Mouse (Mus musculus) hindbrain, embryonic 14.5 days (tissue): ENCODE data around the gene Vmn2r106. TPM values are rescaled to one million over a fixed set of nuclear protein-coding genes. Genes with fewer than 3 reads are reported as not detected.

Source experiments
- ATAC-seq: fragments of 200-750 bp; cut with Nextera tagmentation; 2 replicates; pipeline ENCODE4 v1.8.0; 2017; ENCODE audit warnings: moderate number of reproducible peaks, mild to moderate bottlenecking, moderate TSS enrichment, moderate library complexity; ENCODE audit not compliant: low FRiP score
- DNase-seq: peaks from one replicate; pipeline ENCODE4 v3.0.0-alpha.2; 2015; ENCODE audit warnings: low spot score
- H3K27ac ChIP-seq: fragments of 300-500 bp; sonication (generic); 2 replicates; pipeline ENCODE4 v1.5.1; 2014; ENCODE audit warnings: mild to moderate bottlenecking, moderate library complexity
- H3K27me3 ChIP-seq: fragments of 300-500 bp; sonication (generic); 2 replicates; pipeline ENCODE4 v1.6.1; 2014; ENCODE audit warnings: mild to moderate bottlenecking, low read length, mixed read lengths; ENCODE audit not compliant: control insufficient read depth, insufficient read depth
- H3K36me3 ChIP-seq: fragments of 300-500 bp; sonication (generic); replicated peaks from 2 replicates; pipeline ENCODE4 v1.6.1; 2014; ENCODE audit not compliant: control insufficient read depth, insufficient read depth
- H3K4me1 ChIP-seq: fragments of 300-500 bp; sonication (generic); replicated peaks from 2 replicates; pipeline ENCODE4 v1.6.1; 2014; ENCODE audit warnings: antibody characterized with exemption, low read length, mixed read lengths; ENCODE audit not compliant: control insufficient read depth, insufficient read depth
- H3K4me2 ChIP-seq: fragments of 300-500 bp; sonication (generic); replicated peaks from 2 replicates; pipeline ENCODE4 v1.6.1; 2014; ENCODE audit warnings: mild to moderate bottlenecking, moderate library complexity
- H3K4me3 ChIP-seq: fragments of 300-500 bp; sonication (generic); replicated peaks from 2 replicates; pipeline ENCODE4 v1.5.1; 2014; ENCODE audit warnings: mild to moderate bottlenecking, low read length
- H3K9ac ChIP-seq: fragments of 300-500 bp; sonication (generic); 2 replicates; pipeline ENCODE4 v1.6.1; 2014
- H3K9me3 ChIP-seq: fragments of 300-500 bp; sonication (generic); 2 replicates; pipeline ENCODE4 v1.6.1; 2016; ENCODE audit warnings: low read length; ENCODE audit not compliant: control insufficient read depth
- WGBS: fragments of 180-500 bp; shearing (Covaris S2); extraction: QIAGEN DNeasy Blood & Tissue Kit; methylation state at CpG from one replicate; pipeline ENCODE4 v1.1.7; 2014; 5-methylcytosine and 5-hydroxymethylcytosine counted together
- polyA plus RNA-seq: library from polyadenylated mRNA; unstranded; fragments of >200 nt; fragmentation: Nextera tagmentation; extraction: Ambion mirVana; gene quantifications from 2 replicates; pipeline ENCODE4 v1.2.1, GENCODE M21; 2014

Gene Vmn2r106
- polyA plus RNA-seq: not detected in 2 replicates

DNA sequence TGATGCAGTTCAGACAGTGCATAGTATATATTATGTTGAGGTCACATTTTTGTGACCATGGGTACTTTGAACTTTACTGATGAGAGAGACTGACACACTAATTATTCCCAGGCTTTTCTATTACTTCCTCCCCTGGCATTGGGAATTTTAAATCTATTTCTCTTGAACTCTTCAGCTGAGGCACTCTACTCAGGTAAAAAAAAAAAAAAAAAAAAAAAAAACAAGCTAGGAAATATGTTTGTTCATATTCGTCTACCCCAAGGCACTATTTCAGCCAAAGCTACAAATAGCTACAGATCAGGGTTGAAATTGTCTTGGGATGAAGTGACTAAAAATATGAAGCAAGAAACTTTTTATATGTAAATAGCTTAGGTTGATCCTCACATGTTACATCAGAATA lies at the start of gene Vmn2r106:
Vmn2r106 (minus strand) TSS at position 101 of the 400 bp plus-strand sequence.
- Histone ChIP-seq H3K9ac (no peak within 1 kb of the TSS), H3K36me3 (no peaks in the 10 kb centered on the region), H3K4me2 (no peak within 1 kb of the TSS), H3K4me1 (no peaks in the 10 kb centered on the region), H3K4me3 (no peak within 1 kb of the TSS), H3K9me3 (peaks cover 8% of the 10 kb centered on the region), H3K27ac (no peak within 1 kb of the TSS), H3K27me3 (no peaks in the 10 kb centered on the region)
- ATAC-seq: no peak
- no peak for DNase-seq
- WGBS: 78% methylated on average over 1 of the region's 1 CpGs

DNA sequence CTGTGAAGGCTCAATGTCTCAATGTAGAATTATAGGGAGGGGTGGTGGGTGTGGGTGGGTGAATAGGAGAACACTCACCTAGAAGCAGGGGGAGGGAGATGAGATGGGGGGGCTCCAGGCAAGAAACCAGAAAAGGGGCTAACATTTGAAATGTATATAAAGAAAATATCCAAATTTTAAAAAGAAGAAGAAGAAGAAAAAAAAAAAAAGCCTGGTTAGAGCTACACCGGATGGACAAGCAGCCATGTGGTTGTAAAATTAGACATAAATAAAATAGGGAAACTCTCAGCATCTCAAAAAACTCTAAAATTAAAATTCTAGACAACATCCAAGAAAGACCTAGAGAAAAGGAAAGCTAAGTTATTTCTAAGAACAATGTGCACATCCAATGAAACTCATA lies 20.4 kb upstream of the Vmn2r106 start:
- Histone ChIP-seq H3K4me1 (no peaks in the 10 kb centered on the region), H3K9me3 (peaks cover 21% of the 10 kb centered on the region; the same call in 1 of the 2 replicates), H3K27ac (no peak overlapping the region), H3K36me3 (no peaks in the 10 kb centered on the region), H3K27me3 (no peaks in the 10 kb centered on the region), H3K4me3 (no peak overlapping the region), H3K4me2 (no peak overlapping the region), H3K9ac (no peak overlapping the region)
- WGBS: 90% methylated on average over 1 of the region's 1 CpGs
- ATAC-seq (no peak), DNase-seq (no peak)

DNA sequence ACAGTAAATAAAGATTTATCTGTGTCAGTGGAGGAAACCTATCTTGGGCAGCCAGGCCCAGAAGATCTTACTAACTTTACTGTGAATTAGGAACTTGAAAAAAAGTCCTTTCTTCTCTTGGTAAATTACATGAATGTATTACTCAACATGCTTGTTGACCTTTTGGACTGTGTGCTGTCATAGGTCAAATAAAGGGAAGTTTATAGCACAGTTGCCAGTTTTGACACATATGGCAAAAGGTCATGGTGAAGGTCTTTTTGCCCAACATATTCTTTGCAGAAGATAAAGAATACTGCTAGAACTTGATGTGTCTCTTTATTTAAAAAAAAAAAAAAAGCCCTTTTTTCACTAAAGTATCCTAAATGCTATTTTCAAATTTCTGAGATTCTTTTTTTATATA lies 1.6 kb upstream of the Vmn2r106 start:
- Histone ChIP-seq H3K27me3 (no peaks in the 10 kb centered on the region), H3K4me2 (no peak overlapping the region), H3K9me3 (no peaks in the 10 kb centered on the region; the same call in none of the 2 replicates), H3K27ac (no peak overlapping the region), H3K36me3 (no peaks in the 10 kb centered on the region), H3K4me1 (no peaks in the 10 kb centered on the region), H3K4me3 (no peak overlapping the region), H3K9ac (no peak overlapping the region)
- ATAC-seq: no peak
- no peak for DNase-seq

GRCm38 (mm10) chr17:20255522-20255921 lies 29.8 kb downstream of the Vmn2r106 start:
- Histone ChIP-seq H3K4me2 (no peak overlapping the region), H3K4me3 (no peak overlapping the region), H3K27ac (no peak overlapping the region), H3K36me3 (no peaks in the 10 kb centered on the region), H3K4me1 (no peaks in the 10 kb centered on the region), H3K9me3 (peaks cover 21% of the 10 kb centered on the region; the same call in 1 of the 2 replicates), H3K9ac (no peak overlapping the region), H3K27me3 (no peaks in the 10 kb centered on the region)
- no peak for DNase-seq
- ATAC-seq: no peak
- WGBS: 71% methylated on average over 4 of the region's 4 CpGs

DNA sequence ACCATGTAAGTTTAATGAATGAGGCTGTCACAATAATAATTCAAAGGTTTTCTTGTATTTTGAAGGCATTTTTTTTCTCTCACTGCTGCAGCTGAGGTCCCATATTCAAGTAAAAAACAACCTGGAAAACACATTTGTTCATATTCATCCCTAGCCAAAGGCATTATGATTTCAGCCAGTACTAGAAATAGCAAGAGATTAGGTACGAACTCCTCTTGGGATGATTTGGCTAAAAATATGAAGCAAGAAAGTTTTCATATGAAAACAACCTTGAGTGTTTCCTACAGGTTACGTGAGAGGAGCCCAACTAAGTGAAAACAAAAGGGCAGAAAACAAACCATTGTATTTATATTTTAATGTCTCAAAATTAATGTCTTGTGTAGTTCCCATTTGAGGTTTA lies 50.4 kb downstream of the Vmn2r106 start, which contains the start of gene Vmn2r105:
Vmn2r105 (minus strand) TSS at position 101 of the 400 bp plus-strand sequence.
- ATAC-seq (no peak), DNase-seq (no peak)
- no peaks in the 10 kb centered on the region for H3K27me3 ChIP-seq
- H3K4me1 ChIP-seq: no peaks in the 10 kb centered on the region
- H3K9me3 ChIP-seq: peaks cover 10% of the 10 kb centered on the region; the same call in 1 of the 2 replicates
- H3K4me3 ChIP-seq: no peak within 1 kb of the TSS
- H3K27ac ChIP-seq: no peak within 1 kb of the TSS
- H3K4me2 ChIP-seq: no peak within 1 kb of the TSS
- H3K9ac ChIP-seq: no peak within 1 kb of the TSS
- H3K36me3 ChIP-seq: no peaks in the 10 kb centered on the region
- 74% methylated on average over 2 of the region's 2 CpGs for WGBS

Other genes starting within 250 kb of the Vmn2r106 start
- gene Vmn2r104, start 237.2 kb downstream of the Vmn2r106 start, polyA plus RNA-seq: not detected in 2 replicates
- not detected in 2 replicates for gene Fpr-rs7, start 171.3 kb downstream of the Vmn2r106 start, polyA plus RNA-seq
- gene Fpr-rs6, start 102.5 kb downstream of the Vmn2r106 start, polyA plus RNA-seq: not detected in 2 replicates
- gene Vmn2r105, start 50.5 kb downstream of the Vmn2r106 start, polyA plus RNA-seq: not detected in 2 replicates
- not detected in 2 replicates for gene Vmn2r107, start 59.7 kb upstream of the Vmn2r106 start, polyA plus RNA-seq
- gene Vmn1r224, start 128.6 kb upstream of the Vmn2r106 start, polyA plus RNA-seq: not detected in 2 replicates
- not detected in 2 replicates for gene Vmn2r108, start 195.8 kb upstream of the Vmn2r106 start, polyA plus RNA-seq
- gene Vmn1r225, start 212.6 kb upstream of the Vmn2r106 start, polyA plus RNA-seq: not detected in 2 replicates